Mouse (Mus musculus) megakaryocyte, embryonic 14.5 days (primary cell): ENCODE measurements at regions not wholly inside any gene's neighbourhood (a gene's known extent, or its start where the extent isn't known, plus 50 kb on each side); places are given as distances from the start of the nearest gene placed in this dataset.

Experiments used
- FLI1 ChIP-seq: IDR thresholded peaks from 2 replicates; pipeline ENCODE4 v1.6.1; 2012; ENCODE audit warnings: low read length, inconsistent platforms, mixed read lengths
- GATA1 ChIP-seq: IDR thresholded peaks from 3 replicates; pipeline ENCODE4 v1.6.1; 2012; ENCODE audit warnings: mixed read lengths, low read length, inconsistent platforms, borderline replicate concordance

- TF ChIP-seq GATA1 (no peak), FLI1 (no peak)
These were observed 73.0 kb upstream of the 4931429L15Rik start for GRCm38 (mm10) chr9:46392641-46393321.
